Mouse (Mus musculus): ENCODE results near the gene Thsd7a. TPM values are rescaled to one million over a fixed set of nuclear protein-coding genes. Genes with fewer than 3 reads are reported as not detected.

The Thsd7a gene
- polyA plus RNA-seq, 1 experiment: 8.9 TPM

GRCm38 (mm10) chr6:12381136-12381778, 368.0 kb downstream of the Thsd7a start:
- Histone ChIP-seq H3K4me3 (ENCODE audit: insufficient read depth, low read length) (no peak overlapping the region), H3K27ac (ENCODE audit: insufficient read depth, low read length) (no peak overlapping the region), H3K4me1 (ENCODE audit: control insufficient read depth, insufficient read depth, low read length) (no peaks in the 10 kb centered on the region)
- TF ChIP-seq CTCF (IDR thresholded peaks at IDR 0.05; ENCODE audit: extremely low read depth, insufficient read depth, low read length) (no peak), POLR2A (IDR thresholded peaks at IDR 0.05; ENCODE audit: extremely low read depth, insufficient read depth, low read length) (no peak)

- H3K27ac ChIP-seq (ENCODE audit: insufficient read depth, low read length): no peak overlapping the region
- TF ChIP-seq CTCF (IDR thresholded peaks at IDR 0.05; ENCODE audit: extremely low read depth, insufficient read depth, low read length) (no peak), POLR2A (IDR thresholded peaks at IDR 0.05; ENCODE audit: extremely low read depth, insufficient read depth, low read length) (no peak)
- no peaks in the 10 kb centered on the region for H3K4me1 ChIP-seq (ENCODE audit: control insufficient read depth, insufficient read depth, low read length)
- H3K4me3 ChIP-seq (ENCODE audit: insufficient read depth, low read length): no peak overlapping the region
Observed at GRCm38 (mm10) chr6:12380717-12381116, 368.5 kb downstream of the Thsd7a start.

- no peaks in the 10 kb centered on the region for H3K4me1 ChIP-seq (ENCODE audit: control insufficient read depth, insufficient read depth, low read length)
- no peak for TF ChIP-seq POLR2A (IDR thresholded peaks at IDR 0.05; ENCODE audit: extremely low read depth, insufficient read depth, low read length)
- TF ChIP-seq CTCF (IDR thresholded peaks at IDR 0.05; ENCODE audit: extremely low read depth, insufficient read depth, low read length): no peak
Observed at GRCm38 (mm10) chr6:12358737-12359136, 390.5 kb downstream of the Thsd7a start.

GRCm38 (mm10) chr6:12353573-12353972, 395.6 kb downstream of the Thsd7a start:
- Histone ChIP-seq H3K27ac (ENCODE audit: insufficient read depth, low read length) (no peak overlapping the region), H3K4me3 (ENCODE audit: insufficient read depth, low read length) (no peak overlapping the region), H3K4me1 (ENCODE audit: control insufficient read depth, insufficient read depth, low read length) (no peaks in the 10 kb centered on the region; the same call in 1 of the 2 replicates)
- TF ChIP-seq POLR2A (IDR thresholded peaks at IDR 0.05; ENCODE audit: extremely low read depth, insufficient read depth, low read length) (no peak), CTCF (IDR thresholded peaks at IDR 0.05; ENCODE audit: extremely low read depth, insufficient read depth, low read length) (no peak)

More at GRCm38 (mm10) chr6:12358737-12359136, 390.5 kb downstream of the Thsd7a start:
- no peak overlapping the region for H3K4me3 ChIP-seq (ENCODE audit: insufficient read depth, low read length)
- no peak overlapping the region for H3K27ac ChIP-seq (ENCODE audit: insufficient read depth, low read length)

GRCm38 (mm10) chr6:12352165-12352719, 397.0 kb downstream of the Thsd7a start:
- H3K4me3 ChIP-seq (ENCODE audit: insufficient read depth, low read length): no peak overlapping the region
- H3K4me1 ChIP-seq (ENCODE audit: control insufficient read depth, insufficient read depth, low read length): no peaks in the 10 kb centered on the region; the same call in 1 of the 2 replicates
- H3K27ac ChIP-seq (ENCODE audit: insufficient read depth, low read length): no peak overlapping the region
- no peak for TF ChIP-seq CTCF (IDR thresholded peaks at IDR 0.05; ENCODE audit: extremely low read depth, insufficient read depth, low read length)

GRCm38 (mm10) chr6:12350753-12351152, 398.5 kb downstream of the Thsd7a start:
- TF ChIP-seq POLR2A (IDR thresholded peaks at IDR 0.05; ENCODE audit: extremely low read depth, insufficient read depth, low read length) (no peak), CTCF (IDR thresholded peaks at IDR 0.05; ENCODE audit: extremely low read depth, insufficient read depth, low read length) (no peak)
- Histone ChIP-seq H3K27ac (ENCODE audit: insufficient read depth, low read length) (no peak overlapping the region), H3K4me1 (ENCODE audit: control insufficient read depth, insufficient read depth, low read length) (no peaks in the 10 kb centered on the region; the same call in 1 of the 2 replicates), H3K4me3 (ENCODE audit: insufficient read depth, low read length) (peak overlapping the region; percentile 20; the same call in 1 of the 2 replicates)

- TF ChIP-seq POLR2A (IDR thresholded peaks at IDR 0.05; ENCODE audit: extremely low read depth, insufficient read depth, low read length) (no peak), CTCF (IDR thresholded peaks at IDR 0.05; ENCODE audit: extremely low read depth, insufficient read depth, low read length) (no peak)
- Histone ChIP-seq H3K4me3 (ENCODE audit: insufficient read depth, low read length) (no peak overlapping the region), H3K27ac (ENCODE audit: insufficient read depth, low read length) (no peak overlapping the region), H3K4me1 (ENCODE audit: control insufficient read depth, insufficient read depth, low read length) (no peaks in the 10 kb centered on the region; the same call in 1 of the 2 replicates)
Observed at GRCm38 (mm10) chr6:12349105-12349759, 400.0 kb downstream of the Thsd7a start.

GRCm38 (mm10) chr6:12348667-12349066, 400.5 kb downstream of the Thsd7a start:
- TF ChIP-seq CTCF (IDR thresholded peaks at IDR 0.05; ENCODE audit: extremely low read depth, insufficient read depth, low read length): no peak
- no peak for TF ChIP-seq POLR2A (IDR thresholded peaks at IDR 0.05; ENCODE audit: extremely low read depth, insufficient read depth, low read length)
- Histone ChIP-seq H3K4me3 (ENCODE audit: insufficient read depth, low read length) (no peak overlapping the region), H3K27ac (ENCODE audit: insufficient read depth, low read length) (no peak overlapping the region), H3K4me1 (ENCODE audit: control insufficient read depth, insufficient read depth, low read length) (no peaks in the 10 kb centered on the region; the same call in 1 of the 2 replicates)

GRCm38 (mm10) chr6:12336590-12337584, 412.3 kb downstream of the Thsd7a start:
- TF ChIP-seq CTCF (IDR thresholded peaks at IDR 0.05; ENCODE audit: extremely low read depth, insufficient read depth, low read length) (no peak), POLR2A (IDR thresholded peaks at IDR 0.05; ENCODE audit: extremely low read depth, insufficient read depth, low read length) (no peak)
- H3K27ac ChIP-seq (ENCODE audit: insufficient read depth, low read length): no peak overlapping the region
- H3K4me3 ChIP-seq (ENCODE audit: insufficient read depth, low read length): no peak overlapping the region
- no peaks in the 10 kb centered on the region for H3K4me1 ChIP-seq (ENCODE audit: control insufficient read depth, insufficient read depth, low read length)

Data from cortical plate, adult 2 months (tissue).